Mouse (Mus musculus): ENCODE results near the gene Add1. TPM values are rescaled to one million over a fixed set of nuclear protein-coding genes. Genes with fewer than 3 reads are reported as not detected.

The Add1 gene
- total and polyA plus RNA-seq, 2 experiments from 2014 or later, result 166 to 272 TPM

DNA sequence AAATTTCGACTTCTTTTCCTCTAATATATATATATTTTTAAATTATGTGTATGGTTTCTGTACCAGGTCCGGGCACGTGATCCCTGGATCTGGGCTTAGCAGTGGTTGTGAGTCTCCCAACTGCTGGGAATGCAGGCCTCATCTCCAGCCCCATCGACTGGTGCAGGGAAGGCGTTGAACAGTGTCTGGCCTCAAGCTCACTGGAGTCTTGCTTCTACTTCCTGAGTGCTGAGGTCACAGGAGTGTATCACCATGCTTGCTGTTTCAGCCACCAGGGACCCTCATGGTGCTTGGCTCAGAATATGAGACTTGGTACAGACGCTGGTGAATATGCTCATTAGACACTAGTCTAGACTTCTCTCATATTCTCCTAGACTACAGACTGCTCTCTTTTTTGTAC lies 19.2 kb downstream of the Add1 start:
- Histone ChIP-seq H3K27me3 (ENCODE audit: insufficient read depth, low read length) (no peaks in the 10 kb centered on the region), H3K9ac (replicated peaks; ENCODE audit: low read length) (no peak overlapping the region), H3K36me3 (ENCODE audit: insufficient read depth, low read length) (no peaks in the 10 kb centered on the region), H3K4me1 (ENCODE audit: insufficient read depth, low read length) (no peaks in the 10 kb centered on the region), H3K27ac (no peak overlapping the region), H3K9me3 (ENCODE audit: low read length) (no peaks in the 10 kb centered on the region), H3K4me3 (ENCODE audit: low read length) (no peak overlapping the region), H3K4me2 (ENCODE audit: low read depth, low read length) (no peak overlapping the region)
- no peak for TF ChIP-seq CTCF (IDR thresholded peaks at IDR 0.05; ENCODE audit: low read depth)
- WGBS, result 92% methylated on average over 6 of the region's 6 CpGs
- no peak for ATAC-seq
- DNase-seq (ENCODE audit: low spot score), result no peak

DNA sequence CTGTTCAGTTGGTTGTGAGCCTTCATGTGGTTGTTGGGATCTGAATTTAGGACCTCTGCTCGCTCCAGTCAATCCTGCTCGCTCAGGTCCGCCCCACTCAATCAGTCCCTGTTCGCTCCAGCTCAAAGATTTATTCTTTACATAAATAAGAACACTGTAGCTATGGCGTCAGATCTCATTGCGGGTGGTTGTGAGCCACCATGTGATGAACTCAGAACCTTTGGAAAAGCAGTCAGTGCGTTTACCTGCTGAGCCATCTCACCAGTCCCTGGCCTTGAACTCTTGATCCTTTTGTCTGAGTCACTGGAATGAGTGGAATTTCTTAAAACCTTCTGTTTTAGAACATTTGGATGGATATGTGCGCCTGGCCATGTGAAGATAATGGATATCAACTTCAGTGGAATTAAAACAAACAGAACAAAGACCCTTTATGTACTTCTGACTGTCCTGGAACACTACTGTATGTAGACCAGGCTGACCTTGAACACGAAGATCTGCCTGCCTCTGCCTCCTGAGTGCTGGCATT lies 19.8 kb downstream of the Add1 start:
- DNase-seq (ENCODE audit: low spot score), result no peak
- Histone ChIP-seq H3K9me3 (ENCODE audit: low read length) (no peaks in the 10 kb centered on the region), H3K4me1 (ENCODE audit: insufficient read depth, low read length) (no peaks in the 10 kb centered on the region), H3K27ac (no peak overlapping the region), H3K36me3 (ENCODE audit: insufficient read depth, low read length) (peaks cover 3% of the 10 kb centered on the region; the same call in 1 of the 2 replicates), H3K27me3 (ENCODE audit: insufficient read depth, low read length) (no peaks in the 10 kb centered on the region), H3K9ac (replicated peaks; ENCODE audit: low read length) (no peak overlapping the region), H3K4me3 (ENCODE audit: low read length) (no peak overlapping the region), H3K4me2 (ENCODE audit: low read depth, low read length) (no peak overlapping the region)
- no peak for ATAC-seq
- TF ChIP-seq CTCF (IDR thresholded peaks at IDR 0.05; ENCODE audit: low read depth), result no peak
- 95% methylated on average over 9 of the region's 9 CpGs for WGBS

DNA sequence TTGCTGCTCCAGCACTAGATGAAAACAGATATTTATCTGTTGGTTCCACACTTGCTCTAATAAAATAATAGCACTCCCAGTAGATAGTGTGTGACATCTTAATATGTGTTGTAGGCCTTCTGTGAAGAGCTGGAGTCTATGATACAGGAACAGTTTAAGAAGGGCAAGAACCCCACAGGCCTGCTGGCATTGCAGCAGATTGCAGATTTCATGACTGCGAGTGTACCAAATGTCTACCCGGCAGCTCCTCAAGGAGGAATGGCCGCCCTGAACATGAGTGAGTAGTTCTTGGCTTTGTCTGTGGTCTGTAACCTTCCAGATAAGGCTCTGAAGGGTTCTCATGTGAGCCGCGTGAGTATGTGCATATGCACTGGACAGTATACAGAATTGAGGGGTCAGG lies 31.1 kb downstream of the Add1 start:
- Histone ChIP-seq H3K9me3 (ENCODE audit: low read length) (no peaks in the 10 kb centered on the region), H3K4me1 (ENCODE audit: insufficient read depth, low read length) (no peaks in the 10 kb centered on the region), H3K9ac (replicated peaks; ENCODE audit: low read length) (no peak overlapping the region), H3K27me3 (ENCODE audit: insufficient read depth, low read length) (no peaks in the 10 kb centered on the region), H3K27ac (no peak overlapping the region), H3K36me3 (ENCODE audit: insufficient read depth, low read length) (peaks cover 35% of the 10 kb centered on the region), H3K4me3 (ENCODE audit: low read length) (no peak overlapping the region), H3K4me2 (ENCODE audit: low read depth, low read length) (no peak overlapping the region)
- no peak for TF ChIP-seq CTCF (IDR thresholded peaks at IDR 0.05; ENCODE audit: low read depth)
- ATAC-seq (no peak), DNase-seq (ENCODE audit: low spot score) (no peak)
- 92% methylated on average over 5 of the region's 5 CpGs for WGBS

DNA sequence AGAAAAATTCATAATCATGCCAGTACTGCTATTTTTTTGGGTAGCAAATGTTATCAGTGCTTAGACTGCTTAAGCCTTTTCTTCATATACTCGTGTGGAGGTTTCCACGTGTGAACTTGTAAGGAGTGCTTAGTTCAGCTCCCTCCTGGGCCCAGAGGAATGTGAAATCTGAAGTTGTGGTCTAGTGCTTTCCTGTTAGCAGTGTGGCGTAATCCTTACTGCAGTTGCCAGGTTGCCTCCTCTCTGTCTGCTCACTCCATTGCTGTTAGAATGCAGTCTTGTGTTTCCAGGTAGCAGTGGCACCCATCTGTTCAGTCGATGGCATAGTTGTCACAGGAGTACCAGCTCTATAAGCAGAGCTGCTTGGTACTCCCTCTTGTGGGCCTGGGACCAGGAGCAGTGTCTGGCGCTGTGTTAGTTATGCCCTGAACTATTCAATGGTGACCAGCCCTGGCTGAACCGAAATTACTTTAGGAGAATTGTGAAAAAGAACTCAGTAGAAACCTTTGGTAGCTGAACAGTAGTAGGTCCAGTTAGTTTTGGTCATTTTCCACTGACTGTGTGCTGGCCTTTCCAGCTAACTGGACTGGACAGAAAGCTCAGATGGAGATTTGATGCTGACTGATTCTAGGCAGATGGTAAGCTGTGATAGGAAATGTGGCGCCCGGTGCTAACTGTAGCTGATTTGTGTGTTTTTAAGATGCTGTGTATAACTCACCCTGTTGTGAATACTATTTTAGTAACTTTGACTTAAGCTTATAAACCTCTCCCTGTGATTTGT lies 33.8 kb downstream of the Add1 start:
- TF ChIP-seq CTCF (IDR thresholded peaks at IDR 0.05; ENCODE audit: low read depth), result peak; percentile 38
- H3K27me3 ChIP-seq (ENCODE audit: insufficient read depth, low read length), result no peaks in the 10 kb centered on the region
- H3K36me3 ChIP-seq (ENCODE audit: insufficient read depth, low read length), result peaks cover 31% of the 10 kb centered on the region; the same call in 1 of the 2 replicates

DNA sequence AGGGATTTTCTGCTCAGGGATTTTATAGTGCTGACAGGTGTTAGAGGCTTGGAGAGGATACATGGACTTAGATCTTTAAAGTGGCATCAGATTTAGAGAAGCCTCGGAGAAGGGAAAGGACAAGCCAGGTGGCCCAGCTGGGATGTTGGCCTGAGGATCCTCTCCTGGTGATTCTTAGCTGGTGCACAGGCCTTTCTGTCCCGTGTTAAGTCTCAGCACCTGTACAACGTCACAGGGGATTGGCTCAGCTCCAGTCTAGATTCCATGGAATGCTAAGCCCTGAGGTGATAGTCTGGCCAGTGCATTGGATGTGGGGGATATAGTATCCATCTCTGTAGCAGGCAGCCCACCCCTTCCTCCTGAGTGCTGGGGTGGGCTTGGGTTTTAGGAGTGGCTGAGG lies 34.8 kb downstream of the Add1 start:
- H3K36me3 ChIP-seq (ENCODE audit: insufficient read depth, low read length), result peaks cover 36% of the 10 kb centered on the region; the same call in 1 of the 2 replicates
- 72% methylated on average over 3 of the region's 3 CpGs for WGBS
- no peak for DNase-seq (ENCODE audit: low spot score)
- no peaks in the 10 kb centered on the region for H3K4me1 ChIP-seq (ENCODE audit: insufficient read depth, low read length)
- no peaks in the 10 kb centered on the region for H3K27me3 ChIP-seq (ENCODE audit: insufficient read depth, low read length)
- no peak overlapping the region for H3K27ac ChIP-seq
- no peaks in the 10 kb centered on the region for H3K9me3 ChIP-seq (ENCODE audit: low read length)
- H3K4me2 ChIP-seq (ENCODE audit: low read depth, low read length), result no peak overlapping the region
- ATAC-seq, result no peak
- no peak overlapping the region for H3K4me3 ChIP-seq (ENCODE audit: low read length)
- TF ChIP-seq CTCF (IDR thresholded peaks at IDR 0.05; ENCODE audit: low read depth), result no peak
- H3K9ac ChIP-seq (replicated peaks; ENCODE audit: low read length), result no peak overlapping the region

More for the DNA sequence above, 33.8 kb downstream of the Add1 start:
- Histone ChIP-seq H3K4me2 (ENCODE audit: low read depth, low read length) (no peak overlapping the region), H3K27ac (no peak overlapping the region), H3K9me3 (ENCODE audit: low read length) (no peaks in the 10 kb centered on the region), H3K9ac (replicated peaks; ENCODE audit: low read length) (no peak overlapping the region), H3K4me1 (ENCODE audit: insufficient read depth, low read length) (no peaks in the 10 kb centered on the region), H3K4me3 (ENCODE audit: low read length) (no peak overlapping the region)
- ATAC-seq (no peak), DNase-seq (ENCODE audit: low spot score) (no peak)
- 78% methylated on average over 8 of the region's 8 CpGs for WGBS

DNA sequence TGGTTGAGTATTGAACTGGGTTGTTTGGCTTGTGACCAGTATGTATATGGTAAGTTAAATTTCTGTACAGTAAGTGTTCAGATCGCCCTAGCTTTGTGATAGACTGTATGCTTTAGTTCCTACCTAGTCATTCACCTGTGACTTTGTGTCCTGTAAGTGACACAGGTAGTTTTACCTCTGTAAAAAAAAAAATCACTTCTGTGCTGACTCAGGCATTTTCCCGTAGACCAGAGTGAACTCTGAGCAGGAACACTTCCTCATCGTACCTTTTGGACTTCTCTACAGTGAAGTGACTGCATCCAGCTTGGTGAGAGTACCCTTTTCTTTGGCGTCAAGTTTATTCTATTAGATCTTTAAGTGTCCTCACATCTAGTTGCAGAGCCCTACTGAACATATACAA lies 36.5 kb downstream of the Add1 start:
- DNase-seq (ENCODE audit: low spot score) (no peak), ATAC-seq (no peak)
- Histone ChIP-seq H3K9ac (replicated peaks; ENCODE audit: low read length) (no peak overlapping the region), H3K4me1 (ENCODE audit: insufficient read depth, low read length) (no peaks in the 10 kb centered on the region), H3K36me3 (ENCODE audit: insufficient read depth, low read length) (peaks cover 44% of the 10 kb centered on the region), H3K9me3 (ENCODE audit: low read length) (no peaks in the 10 kb centered on the region), H3K4me3 (ENCODE audit: low read length) (no peak overlapping the region), H3K4me2 (ENCODE audit: low read depth, low read length) (no peak overlapping the region), H3K27me3 (ENCODE audit: insufficient read depth, low read length) (no peaks in the 10 kb centered on the region), H3K27ac (no peak overlapping the region)
- no peak for TF ChIP-seq CTCF (IDR thresholded peaks at IDR 0.05; ENCODE audit: low read depth)
- 87% methylated on average over 4 of the region's 4 CpGs for WGBS

DNA sequence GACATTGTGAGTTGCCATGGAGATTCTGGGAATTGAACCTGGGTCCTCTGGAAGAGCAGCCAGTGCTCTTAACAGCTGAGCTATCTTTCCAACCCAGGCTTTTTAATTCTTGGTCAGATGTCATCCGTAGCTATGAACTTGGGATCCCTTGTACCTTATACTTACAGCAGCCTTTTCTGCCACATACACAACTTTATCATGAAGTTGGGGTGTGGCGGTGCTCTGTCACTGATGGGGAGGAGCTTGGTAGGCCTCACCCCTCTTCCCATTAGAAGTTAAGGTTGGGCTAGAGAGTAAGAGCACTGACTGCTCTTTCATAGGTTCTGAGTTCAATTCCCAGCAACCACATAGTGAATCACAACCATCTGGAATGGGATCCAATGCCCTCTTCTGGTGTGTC lies 59.5 kb downstream of the Add1 start:
- DNase-seq (ENCODE audit: low spot score) (no peak), ATAC-seq (no peak)
- Histone ChIP-seq H3K36me3 (ENCODE audit: insufficient read depth, low read length) (peaks cover 47% of the 10 kb centered on the region), H3K27ac (no peak overlapping the region), H3K9ac (replicated peaks; ENCODE audit: low read length) (no peak overlapping the region), H3K27me3 (ENCODE audit: insufficient read depth, low read length) (no peaks in the 10 kb centered on the region), H3K4me3 (ENCODE audit: low read length) (no peak overlapping the region), H3K9me3 (ENCODE audit: low read length) (no peaks in the 10 kb centered on the region), H3K4me2 (ENCODE audit: low read depth, low read length) (no peak overlapping the region), H3K4me1 (ENCODE audit: insufficient read depth, low read length) (no peaks in the 10 kb centered on the region)
- TF ChIP-seq CTCF (IDR thresholded peaks at IDR 0.05; ENCODE audit: low read depth), result no peak
- 96% methylated on average over 2 of the region's 2 CpGs for WGBS

Data from hindbrain, postnatal 0 days (tissue).